Mouse (Mus musculus) heart, postnatal 0 days (tissue): ENCODE measurements around the gene Sqstm1. TPM values are rescaled to one million over a fixed set of nuclear protein-coding genes. Genes with fewer than 3 reads are reported as not detected.

Source experiments
- ATAC-seq: fragments of 200-750 bp; cut with Nextera tagmentation; 2 replicates; pipeline ENCODE4 v1.8.0; 2017; ENCODE audit warnings: low read depth, moderate number of reproducible peaks, moderate library complexity; ENCODE audit not compliant: insufficient read depth
- DNase-seq: peaks from one replicate; pipeline ENCODE4 v3.0.0-alpha.2; 2016; ENCODE audit warnings: low spot score
- H3K27ac ChIP-seq: fragments of 300-500 bp; sonication (generic); 2 replicates; pipeline ENCODE4 v1.5.1; 2014; ENCODE audit warnings: low read depth, mild to moderate bottlenecking
- H3K27me3 ChIP-seq: fragments of 300-500 bp; sonication (generic); 2 replicates; pipeline ENCODE4 v1.6.1; 2014; ENCODE audit warnings: low read length, mixed read lengths; ENCODE audit not compliant: control insufficient read depth, insufficient read depth
- H3K36me3 ChIP-seq: fragments of 300-500 bp; sonication (generic); replicated peaks from 2 replicates; pipeline ENCODE4 v1.6.1; 2014; ENCODE audit warnings: low read length, mixed read lengths; ENCODE audit not compliant: control insufficient read depth, insufficient read depth
- H3K4me1 ChIP-seq: fragments of 300-500 bp; sonication (generic); 2 replicates; pipeline ENCODE4 v1.6.1; 2014; ENCODE audit warnings: antibody characterized with exemption; ENCODE audit not compliant: control insufficient read depth, insufficient read depth
- H3K4me2 ChIP-seq: fragments of 300-500 bp; sonication (generic); 2 replicates; pipeline ENCODE4 v1.6.1; 2014; ENCODE audit warnings: low read depth, mild to moderate bottlenecking, low read length, moderate library complexity
- H3K4me3 ChIP-seq: fragments of 300-500 bp; sonication (generic); 2 replicates; pipeline ENCODE4 v1.5.1; 2014; ENCODE audit warnings: low read depth, low read length
- H3K9ac ChIP-seq: fragments of 300-500 bp; sonication (generic); replicated peaks from 2 replicates; pipeline ENCODE4 v1.6.1; 2014; ENCODE audit warnings: low read depth, low read length, mixed read lengths
- H3K9me3 ChIP-seq: fragments of 300-500 bp; sonication (generic); replicated peaks from 2 replicates; pipeline ENCODE4 v1.6.1; 2016; ENCODE audit warnings: low read length; ENCODE audit not compliant: control insufficient read depth
- CTCF ChIP-seq: IDR thresholded peaks from 2 replicates; pipeline ENCODE4 v1.5.1; 2016; ENCODE audit warnings: antibody characterized with exemption, control low read depth, low read depth
- EP300 ChIP-seq: IDR thresholded peaks from 2 replicates; pipeline ENCODE4 v1.6.1; 2016; ENCODE audit warnings: antibody characterized with exemption, low read depth
- WGBS: fragments of 180-500 bp; shearing (Covaris S2); extraction: QIAGEN DNeasy Blood & Tissue Kit; methylation state at CpG from one replicate; pipeline ENCODE4 v1.1.7; 2014; 5-methylcytosine and 5-hydroxymethylcytosine counted together
- microRNA-seq: library from miRNA; unstranded; fragments of <30 nt; microRNA quantifications from one replicate; pipeline ENCODE4, GENCODE M21; 2016
- polyA plus RNA-seq: library from polyadenylated mRNA; unstranded; fragments of >200 nt; fragmentation: Nextera tagmentation; extraction: Ambion mirVana; gene quantifications from 2 replicates; pipeline ENCODE4 v1.2.1, GENCODE M21; 2015
- total RNA-seq: library from RNA; depleted of rRNA; stranded (reverse); fragments of >200 nt; gene quantifications from 2 replicates; pipeline ENCODE4 v1.2.3, GENCODE M21; 2014; ENCODE audit warnings: low replicate concordance; rRNA removed

The Sqstm1 gene
- total and polyA plus RNA-seq, 2 experiments from 2014 or later, result 244 to 249 TPM

GRCm38 (mm10) chr11:50151374-50151773, 59.3 kb downstream of the Sqstm1 start:
- peaks cover 85% of the 10 kb centered on the region for H3K36me3 ChIP-seq
- ATAC-seq (no peak), DNase-seq (no peak)

DNA sequence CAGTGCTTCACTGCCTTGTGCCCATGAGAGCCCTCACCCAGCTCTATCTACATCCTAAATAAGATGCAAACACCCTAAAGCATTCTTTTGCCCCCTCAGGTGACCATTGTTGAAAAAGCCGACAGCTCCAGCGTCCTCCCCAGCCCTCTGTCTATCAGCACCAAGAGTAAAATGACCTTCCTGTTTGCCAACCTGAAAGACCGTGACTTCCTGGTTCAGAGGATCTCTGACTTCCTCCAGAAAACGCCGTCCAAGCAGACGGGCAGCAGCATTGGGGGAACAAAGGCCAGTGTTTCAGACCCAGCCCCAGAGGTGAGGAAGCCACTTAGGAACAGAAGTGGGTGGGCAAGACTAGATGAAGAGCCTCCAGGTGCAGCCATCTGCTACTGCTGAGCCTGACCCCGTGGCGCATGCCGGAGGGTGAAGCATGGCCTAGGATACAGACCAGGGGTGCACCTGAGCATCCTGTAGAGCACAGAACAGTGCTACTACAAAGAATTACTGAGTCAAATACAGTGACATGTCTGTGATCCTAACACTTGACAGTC, 61.0 kb downstream of the Sqstm1 start:
- no peak overlapping the region for H3K9ac ChIP-seq
- peaks cover 88% of the 10 kb centered on the region for H3K36me3 ChIP-seq
- TF ChIP-seq EP300, result no peak
- no peak for TF ChIP-seq CTCF
- no peak overlapping the region for H3K4me2 ChIP-seq
- no peak for DNase-seq
- ATAC-seq, result no peak
- no peaks in the 10 kb centered on the region for H3K27me3 ChIP-seq
- WGBS, result 84% methylated on average over 9 of the region's 9 CpGs
- no peak overlapping the region for H3K27ac ChIP-seq
- H3K4me1 ChIP-seq, result peaks cover 14% of the 10 kb centered on the region
- no peak overlapping the region for H3K4me3 ChIP-seq
- no peaks in the 10 kb centered on the region for H3K9me3 ChIP-seq

More at GRCm38 (mm10) chr11:50151374-50151773, 59.3 kb downstream of the Sqstm1 start:
- Histone ChIP-seq H3K4me2 (no peak overlapping the region), H3K9ac (no peak overlapping the region), H3K9me3 (no peaks in the 10 kb centered on the region), H3K27me3 (no peaks in the 10 kb centered on the region), H3K27ac (no peak overlapping the region), H3K4me3 (no peak overlapping the region), H3K4me1 (peaks cover 14% of the 10 kb centered on the region)
- no peak for TF ChIP-seq EP300
- no peak for TF ChIP-seq CTCF
- 75% methylated on average over 3 of the region's 3 CpGs for WGBS

Small RNA genes lying within 50 kb of the gene (microRNA-seq; reads per million reads assigned to microRNA genes)
- gene Mir6919, result 0.71 reads per million

Other genes with a start within 250 kb of the Sqstm1 start
- 32.7 and 47.6 TPM in 2 replicates for gene Rnf130, start 185.5 kb downstream of the Sqstm1 start, total RNA-seq
- gene Rnf130, start 185.5 kb downstream of the Sqstm1 start, polyA plus RNA-seq, result 42.3 and 46.1 TPM in 2 replicates
- gene Tbc1d9b, start 79.4 kb downstream of the Sqstm1 start, total RNA-seq, result 37.6 and 49.0 TPM in 2 replicates
- 18.2 and 18.4 TPM in 2 replicates for gene Tbc1d9b, start 79.4 kb downstream of the Sqstm1 start, polyA plus RNA-seq
- gene Mrnip, start 36.4 kb downstream of the Sqstm1 start, total RNA-seq, result 6.3 and 18.6 TPM in 2 replicates
- gene Mrnip, start 36.4 kb downstream of the Sqstm1 start, polyA plus RNA-seq, result 7.7 and 7.9 TPM in 2 replicates
- 69.2 and 90.6 TPM in 2 replicates for gene Mgat4b, start 63 bp upstream of the Sqstm1 start, total RNA-seq
- 39.4 and 39.6 TPM in 2 replicates for gene Mgat4b, start 63 bp upstream of the Sqstm1 start, polyA plus RNA-seq
- 5.1 TPM in 1 of 2 replicates, not detected in the other for gene Ltc4s, start 27.8 kb upstream of the Sqstm1 start, total RNA-seq
- gene Ltc4s, start 27.8 kb upstream of the Sqstm1 start, polyA plus RNA-seq, result 2.2 TPM in 2 replicates
- gene Maml1, start 81.5 kb upstream of the Sqstm1 start, total RNA-seq, result 10.4 and 18.2 TPM in 2 replicates
- gene Maml1, start 81.5 kb upstream of the Sqstm1 start, polyA plus RNA-seq, result 1.9 and 2.2 TPM in 2 replicates
- gene Canx, start 114.8 kb upstream of the Sqstm1 start, total RNA-seq, result 120 and 167 TPM in 2 replicates
- gene Canx, start 114.8 kb upstream of the Sqstm1 start, polyA plus RNA-seq, result 159 and 168 TPM in 2 replicates
- not detected in 2 replicates for gene Cby3, start 143.6 kb upstream of the Sqstm1 start, total RNA-seq
- 0.18 TPM in 1 of 2 replicates, not detected in the other for gene Cby3, start 143.6 kb upstream of the Sqstm1 start, polyA plus RNA-seq
- 75.1 and 76.4 TPM in 2 replicates for gene Hnrnph1, start 166.2 kb upstream of the Sqstm1 start, total RNA-seq
- 106 and 117 TPM in 2 replicates for gene Hnrnph1, start 166.2 kb upstream of the Sqstm1 start, polyA plus RNA-seq
- gene Rufy1, start 220.3 kb upstream of the Sqstm1 start, total RNA-seq, result 22.8 and 24.9 TPM in 2 replicates
- 29.2 and 29.8 TPM in 2 replicates for gene Rufy1, start 220.3 kb upstream of the Sqstm1 start, polyA plus RNA-seq